Mouse (Mus musculus): ENCODE data around the gene Kif3a. TPM values are rescaled to one million over a fixed set of nuclear protein-coding genes. Genes with fewer than 3 reads are reported as not detected.
"Not testable (repeated sequence)": the region's sequence is repeated elsewhere in the genome, so short reads cannot be mapped to it uniquely, and the experiment has no call there.

Kif3a gene
- polyA plus RNA-seq, 1 experiment from 2014 or later: 77.5 TPM

DNA sequence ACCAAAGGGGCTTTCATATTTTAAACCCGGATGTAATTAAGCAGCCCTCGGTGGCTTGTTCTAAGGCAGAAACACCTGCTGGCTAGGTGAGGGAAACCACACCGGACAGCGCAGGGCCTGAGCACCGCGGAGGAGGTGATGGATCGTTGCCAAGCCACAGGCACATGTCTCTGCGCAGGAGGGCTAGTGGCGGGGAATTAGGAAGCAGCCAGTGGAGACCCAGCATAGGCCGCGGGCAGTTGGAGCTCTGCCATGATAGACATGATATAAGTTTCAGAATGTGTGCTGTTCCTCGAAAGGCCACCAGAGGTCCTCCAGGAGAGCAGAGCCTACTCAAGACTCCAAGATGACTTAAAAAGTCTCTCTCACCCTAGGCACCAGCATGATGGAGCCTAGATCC, 15.4 kb upstream of the Kif3a start:
- no peak for ATAC-seq (ENCODE audit: insufficient number of reproducible peaks, insufficient read depth, low FRiP score, low read depth)
- H3K4me2 ChIP-seq (replicated peaks; ENCODE audit: low read depth, low read length): no peak overlapping the region
- H3K9me3 ChIP-seq (ENCODE audit: control insufficient read depth, low read depth, low read length): no peaks in the 10 kb centered on the region; the same call in 1 of the 2 replicates

DNA sequence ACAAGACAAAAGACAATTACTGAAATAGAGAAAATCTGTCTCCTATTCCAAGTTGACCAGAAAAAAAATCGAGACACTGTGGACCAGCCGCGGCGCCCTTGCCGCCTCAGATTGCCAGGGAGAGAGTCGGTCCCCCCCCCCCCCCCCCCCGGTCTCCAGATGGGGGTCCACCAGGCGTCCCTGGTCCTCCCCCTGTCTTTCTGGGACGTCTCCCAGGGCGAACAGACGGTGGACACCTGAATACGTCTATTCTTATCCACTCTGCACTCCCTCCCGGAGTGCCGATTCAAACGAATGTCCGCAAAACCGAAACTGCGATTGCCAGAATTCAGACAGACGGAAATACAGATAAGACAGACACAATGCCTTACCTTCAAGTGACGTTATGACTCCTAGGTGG, 10.7 kb upstream of the Kif3a start:
- H3K4me3 ChIP-seq (ENCODE audit: low read depth, low read length); H3K9me3 ChIP-seq (ENCODE audit: control insufficient read depth, low read depth, low read length); H3K27me3 ChIP-seq (ENCODE audit: control insufficient read depth, insufficient read depth, low read length); H3K4me2 ChIP-seq (replicated peaks; ENCODE audit: low read depth, low read length); ATAC-seq (ENCODE audit: insufficient number of reproducible peaks, insufficient read depth, low FRiP score, low read depth); H3K9ac ChIP-seq (replicated peaks; ENCODE audit: low read depth, low read length); H3K36me3 ChIP-seq (ENCODE audit: control insufficient read depth, insufficient read depth, low read length); H3K27ac ChIP-seq (ENCODE audit: low read length); H3K4me1 ChIP-seq (ENCODE audit: control insufficient read depth, insufficient read depth, low read length): not testable (repeated sequence)
- 99% methylated on average over 5 of the region's 20 CpGs for WGBS

More for the DNA sequence above, 15.4 kb upstream of the Kif3a start:
- Histone ChIP-seq H3K27me3 (ENCODE audit: control insufficient read depth, insufficient read depth, low read length) (no peaks in the 10 kb centered on the region), H3K4me3 (ENCODE audit: low read depth, low read length) (no peak overlapping the region), H3K36me3 (ENCODE audit: control insufficient read depth, insufficient read depth, low read length) (no peaks in the 10 kb centered on the region), H3K9ac (replicated peaks; ENCODE audit: low read depth, low read length) (no peak overlapping the region), H3K4me1 (ENCODE audit: control insufficient read depth, insufficient read depth, low read length) (no peaks in the 10 kb centered on the region), H3K27ac (ENCODE audit: low read length) (no peak overlapping the region)
- WGBS: 68% methylated on average over 12 of the region's 12 CpGs

DNA sequence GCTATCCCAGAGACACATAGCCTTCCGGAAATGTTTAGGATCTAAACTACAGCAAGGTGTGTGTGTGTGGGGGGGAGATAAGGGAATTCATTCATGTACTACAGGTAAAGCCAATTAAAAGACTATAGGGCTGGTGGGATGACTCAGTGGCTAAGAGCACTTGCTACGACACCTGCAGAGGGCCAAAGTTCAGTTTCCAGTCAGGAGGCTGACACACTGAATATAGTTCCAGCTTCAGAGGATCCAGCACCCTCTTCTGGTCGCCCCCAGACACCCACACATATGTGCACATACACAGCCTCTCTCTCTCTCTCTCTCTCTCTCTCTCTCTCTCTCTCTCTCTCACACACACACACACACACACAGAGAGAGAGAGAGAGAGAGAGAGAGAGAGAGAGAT, 9.2 kb upstream of the Kif3a start:
- 80% methylated on average over 1 of the region's 3 CpGs for WGBS
- not testable (repeated sequence) for H3K9me3 ChIP-seq (ENCODE audit: control insufficient read depth, low read depth, low read length); H3K27ac ChIP-seq (ENCODE audit: low read length); ATAC-seq (ENCODE audit: insufficient number of reproducible peaks, insufficient read depth, low FRiP score, low read depth); H3K36me3 ChIP-seq (ENCODE audit: control insufficient read depth, insufficient read depth, low read length); H3K4me1 ChIP-seq (ENCODE audit: control insufficient read depth, insufficient read depth, low read length); H3K27me3 ChIP-seq (ENCODE audit: control insufficient read depth, insufficient read depth, low read length); H3K9ac ChIP-seq (replicated peaks; ENCODE audit: low read depth, low read length); H3K4me3 ChIP-seq (ENCODE audit: low read depth, low read length); H3K4me2 ChIP-seq (replicated peaks; ENCODE audit: low read depth, low read length)

DNA sequence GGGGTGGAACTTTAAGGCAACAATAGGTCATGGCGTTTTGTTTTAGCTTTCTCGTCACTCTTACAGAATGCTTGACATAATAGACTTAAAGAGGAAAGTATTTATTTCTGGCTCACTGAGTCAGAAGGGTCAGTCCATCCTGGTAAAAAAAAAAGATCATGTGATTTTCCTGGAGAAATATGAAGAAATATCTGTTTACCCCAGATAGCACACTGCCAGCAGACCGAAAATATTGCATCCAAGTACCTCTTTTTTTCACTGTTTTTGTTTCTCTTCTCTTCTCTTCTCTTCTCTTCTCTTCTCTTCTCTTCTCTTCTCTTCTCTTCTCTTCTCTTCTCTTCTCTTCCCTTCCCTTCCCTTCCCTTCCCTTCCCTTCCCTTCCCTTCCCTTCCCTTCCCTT, 7.2 kb upstream of the Kif3a start:
- H3K27me3 ChIP-seq (ENCODE audit: control insufficient read depth, insufficient read depth, low read length); H3K36me3 ChIP-seq (ENCODE audit: control insufficient read depth, insufficient read depth, low read length); H3K4me2 ChIP-seq (replicated peaks; ENCODE audit: low read depth, low read length); H3K9ac ChIP-seq (replicated peaks; ENCODE audit: low read depth, low read length); H3K4me1 ChIP-seq (ENCODE audit: control insufficient read depth, insufficient read depth, low read length); H3K4me3 ChIP-seq (ENCODE audit: low read depth, low read length); H3K27ac ChIP-seq (ENCODE audit: low read length); H3K9me3 ChIP-seq (ENCODE audit: control insufficient read depth, low read depth, low read length); ATAC-seq (ENCODE audit: insufficient number of reproducible peaks, insufficient read depth, low FRiP score, low read depth): not testable (repeated sequence)
- WGBS: 78% methylated on average over 1 of the region's 3 CpGs

DNA sequence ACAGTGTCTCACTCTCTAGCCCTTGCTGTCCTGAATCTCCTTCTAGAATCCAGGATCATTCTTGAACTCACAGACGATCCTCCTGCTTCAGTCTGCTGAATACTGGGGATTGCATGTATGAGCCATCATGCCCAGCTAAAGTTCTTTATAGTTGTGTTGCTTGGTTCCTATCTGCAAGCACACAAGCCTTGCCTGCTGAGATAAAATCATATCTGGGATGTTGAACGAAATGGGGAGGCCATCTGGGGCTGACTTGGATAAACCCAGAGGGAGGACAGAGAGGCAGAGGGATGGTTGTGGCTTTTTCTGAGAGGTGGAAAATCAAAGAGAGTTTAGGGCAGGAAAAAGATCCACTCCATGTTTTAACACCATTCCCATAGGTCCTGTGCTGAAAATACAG, 5.2 kb upstream of the Kif3a start:
- no peaks in the 10 kb centered on the region for H3K36me3 ChIP-seq (ENCODE audit: control insufficient read depth, insufficient read depth, low read length)
- whole genome bisulfite sequencing: 78% methylated on average over 2 of the region's 2 CpGs
- H3K4me1 ChIP-seq (ENCODE audit: control insufficient read depth, insufficient read depth, low read length): no peaks in the 10 kb centered on the region

DNA sequence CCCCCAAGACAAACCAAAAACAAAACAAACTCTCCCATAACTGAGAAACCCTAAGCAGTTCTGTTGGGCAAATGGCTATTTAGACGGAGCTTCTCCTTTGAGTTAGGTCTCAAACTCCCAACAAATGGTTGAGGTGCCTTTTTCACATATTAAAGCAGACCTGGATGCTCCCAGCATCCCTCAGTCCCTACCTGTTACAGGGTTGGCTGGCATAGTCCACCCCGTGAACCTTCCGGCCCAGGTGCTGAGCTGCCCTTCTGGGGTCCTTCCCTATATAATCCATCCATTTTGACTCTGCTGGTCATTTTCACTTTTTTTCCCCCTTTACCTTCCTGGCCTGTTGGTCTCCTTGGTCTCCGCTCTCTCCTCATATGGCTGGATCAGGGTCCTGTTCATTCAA, 533 bp upstream of the Kif3a start:
- H3K9me3 ChIP-seq (ENCODE audit: control insufficient read depth, low read depth, low read length): no peaks in the 10 kb centered on the region
- ATAC-seq (ENCODE audit: insufficient number of reproducible peaks, insufficient read depth, low FRiP score, low read depth): no peak
- peak overlapping the region; percentile 67 for H3K4me2 ChIP-seq (replicated peaks; ENCODE audit: low read depth, low read length)
- H3K27ac ChIP-seq (ENCODE audit: low read length): no peak overlapping the region
- WGBS: 85% methylated on average over 4 of the region's 4 CpGs
- H3K4me1 ChIP-seq (ENCODE audit: control insufficient read depth, insufficient read depth, low read length): peaks cover 7% of the 10 kb centered on the region
- no peak overlapping the region for H3K9ac ChIP-seq (replicated peaks; ENCODE audit: low read depth, low read length)
- no peaks in the 10 kb centered on the region for H3K27me3 ChIP-seq (ENCODE audit: control insufficient read depth, insufficient read depth, low read length)
- peak overlapping the region; percentile 90 for H3K4me3 ChIP-seq (ENCODE audit: low read depth, low read length)
- no peaks in the 10 kb centered on the region for H3K36me3 ChIP-seq (ENCODE audit: control insufficient read depth, insufficient read depth, low read length)

More for the DNA sequence above, 5.2 kb upstream of the Kif3a start:
- Histone ChIP-seq H3K27me3 (ENCODE audit: control insufficient read depth, insufficient read depth, low read length) (no peaks in the 10 kb centered on the region), H3K4me2 (replicated peaks; ENCODE audit: low read depth, low read length) (no peak overlapping the region), H3K4me3 (ENCODE audit: low read depth, low read length) (no peak overlapping the region), H3K9ac (replicated peaks; ENCODE audit: low read depth, low read length) (no peak overlapping the region), H3K27ac (ENCODE audit: low read length) (no peak overlapping the region), H3K9me3 (ENCODE audit: control insufficient read depth, low read depth, low read length) (no peaks in the 10 kb centered on the region)
- ATAC-seq (ENCODE audit: insufficient number of reproducible peaks, insufficient read depth, low FRiP score, low read depth): no peak

DNA sequence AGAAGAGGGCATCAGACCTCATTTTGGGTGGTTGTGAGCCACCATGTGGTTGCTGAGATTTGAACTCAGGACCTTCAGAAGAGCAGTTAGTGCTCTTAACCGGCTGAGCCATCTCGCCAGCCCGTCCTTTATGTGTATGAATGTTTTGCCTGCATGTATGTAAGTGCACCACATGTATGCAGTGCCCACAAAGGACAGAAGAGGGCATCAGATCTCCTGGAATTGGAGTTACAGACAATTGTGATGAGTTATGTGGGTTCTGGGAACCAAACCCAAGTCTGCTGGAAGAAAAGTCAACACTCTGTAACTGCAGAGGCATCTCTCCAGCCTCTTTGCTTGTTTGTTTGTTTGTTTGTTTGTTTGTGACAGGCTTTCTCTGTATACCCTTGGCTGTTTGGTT, 13.4 kb downstream of the Kif3a start:
- ATAC-seq (ENCODE audit: insufficient number of reproducible peaks, insufficient read depth, low FRiP score, low read depth): no peak
- H3K9me3 ChIP-seq (ENCODE audit: control insufficient read depth, low read depth, low read length): no peaks in the 10 kb centered on the region
- no peaks in the 10 kb centered on the region for H3K4me1 ChIP-seq (ENCODE audit: control insufficient read depth, insufficient read depth, low read length)
- no peaks in the 10 kb centered on the region for H3K27me3 ChIP-seq (ENCODE audit: control insufficient read depth, insufficient read depth, low read length)
- 98% methylated on average over 3 of the region's 3 CpGs for WGBS
- H3K36me3 ChIP-seq (ENCODE audit: control insufficient read depth, insufficient read depth, low read length): peaks cover 22% of the 10 kb centered on the region
- H3K4me3 ChIP-seq (ENCODE audit: low read depth, low read length): no peak overlapping the region
- no peak overlapping the region for H3K4me2 ChIP-seq (replicated peaks; ENCODE audit: low read depth, low read length)
- no peak overlapping the region for H3K27ac ChIP-seq (ENCODE audit: low read length)
- no peak overlapping the region for H3K9ac ChIP-seq (replicated peaks; ENCODE audit: low read depth, low read length)

DNA sequence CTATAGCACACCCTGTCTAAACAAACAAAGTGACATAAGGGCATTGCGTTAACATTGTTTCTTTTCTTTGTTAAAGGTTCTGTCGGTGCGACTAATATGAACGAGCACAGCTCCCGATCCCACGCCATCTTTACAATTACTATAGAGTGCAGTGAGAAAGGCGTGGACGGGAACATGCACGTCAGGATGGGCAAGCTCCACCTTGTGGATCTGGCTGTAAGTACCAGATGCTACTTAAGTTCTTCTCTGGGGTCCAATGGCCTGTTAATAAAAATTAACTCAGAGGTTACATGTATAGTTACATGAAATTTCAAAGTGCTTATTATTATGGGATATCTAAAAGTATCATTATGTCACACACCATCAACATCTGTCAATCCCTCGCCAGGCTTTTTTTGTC, 16.0 kb downstream of the Kif3a start:
- H3K36me3 ChIP-seq (ENCODE audit: control insufficient read depth, insufficient read depth, low read length): peaks cover 19% of the 10 kb centered on the region
- no peak overlapping the region for H3K4me2 ChIP-seq (replicated peaks; ENCODE audit: low read depth, low read length)
- WGBS: 61% methylated on average over 10 of the region's 10 CpGs
- no peak overlapping the region for H3K4me3 ChIP-seq (ENCODE audit: low read depth, low read length)
- no peaks in the 10 kb centered on the region for H3K4me1 ChIP-seq (ENCODE audit: control insufficient read depth, insufficient read depth, low read length)
- no peak overlapping the region for H3K9ac ChIP-seq (replicated peaks; ENCODE audit: low read depth, low read length)
- ATAC-seq (ENCODE audit: insufficient number of reproducible peaks, insufficient read depth, low FRiP score, low read depth): no peak
- H3K27me3 ChIP-seq (ENCODE audit: control insufficient read depth, insufficient read depth, low read length): no peaks in the 10 kb centered on the region
- H3K27ac ChIP-seq (ENCODE audit: low read length): no peak overlapping the region
- no peaks in the 10 kb centered on the region for H3K9me3 ChIP-seq (ENCODE audit: control insufficient read depth, low read depth, low read length)

DNA sequence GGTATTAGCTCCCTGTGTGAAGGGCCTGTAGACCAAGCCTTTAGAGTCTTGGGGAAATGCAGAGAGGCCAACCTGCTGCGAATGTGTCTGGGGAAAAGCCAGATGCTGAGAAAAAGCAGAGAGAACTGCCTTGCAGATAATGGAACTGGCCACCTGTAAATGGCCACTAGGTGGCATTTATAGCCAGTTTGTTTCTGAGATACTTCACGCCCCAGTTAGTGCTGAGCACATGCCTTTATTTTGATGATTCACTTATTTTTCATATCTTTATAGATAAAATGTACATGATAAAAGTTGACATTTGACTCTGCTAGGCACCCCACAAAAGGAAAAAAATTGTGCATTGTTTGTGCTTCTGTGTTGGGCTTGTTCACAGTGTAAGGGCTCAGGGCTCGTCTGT, 17.7 kb downstream of the Kif3a start:
- H3K4me3 ChIP-seq (ENCODE audit: low read depth, low read length): no peak overlapping the region
- H3K9me3 ChIP-seq (ENCODE audit: control insufficient read depth, low read depth, low read length): no peaks in the 10 kb centered on the region
- no peaks in the 10 kb centered on the region for H3K27me3 ChIP-seq (ENCODE audit: control insufficient read depth, insufficient read depth, low read length)
- H3K4me1 ChIP-seq (ENCODE audit: control insufficient read depth, insufficient read depth, low read length): no peaks in the 10 kb centered on the region
- no peak overlapping the region for H3K27ac ChIP-seq (ENCODE audit: low read length)
- WGBS: 64% methylated on average over 3 of the region's 3 CpGs
- no peak for ATAC-seq (ENCODE audit: insufficient number of reproducible peaks, insufficient read depth, low FRiP score, low read depth)
- no peak overlapping the region for H3K9ac ChIP-seq (replicated peaks; ENCODE audit: low read depth, low read length)
- H3K36me3 ChIP-seq (ENCODE audit: control insufficient read depth, insufficient read depth, low read length): peaks cover 22% of the 10 kb centered on the region
- H3K4me2 ChIP-seq (replicated peaks; ENCODE audit: low read depth, low read length): no peak overlapping the region

Measured in stomach, embryonic 14.5 days (tissue).